Mouse (Mus musculus): ENCODE measurements at regions not wholly inside any gene's neighbourhood (a gene's known extent, or its start where the extent isn't known, plus 50 kb on each side); places are given as distances from the start of the nearest gene placed in this dataset.

DNA sequence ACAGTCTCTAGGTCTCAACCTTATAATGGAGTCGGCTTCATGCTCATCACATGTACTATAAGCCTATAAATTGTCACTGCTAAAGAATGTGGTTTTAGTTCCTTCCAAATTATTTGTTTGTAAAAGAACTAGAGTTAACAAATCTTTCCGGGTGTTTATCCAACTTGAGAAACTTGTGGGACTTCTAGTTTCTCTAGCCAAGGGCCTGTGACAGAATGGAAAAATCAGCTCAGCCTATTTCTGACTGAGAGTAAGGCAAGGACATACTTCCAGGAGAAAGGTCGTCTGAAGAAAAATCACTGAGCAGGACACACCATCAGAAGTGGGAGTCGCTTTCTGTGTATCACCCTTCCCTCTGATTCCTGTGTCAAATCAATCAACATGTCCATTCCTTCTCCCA, 248.7 kb downstream of the Rnf152 start:
- H3K27ac ChIP-seq (replicated peaks; ENCODE audit: low read depth, low read length), result peak overlapping the region; percentile 100
- peaks cover 12% of the 10 kb centered on the region; the same call in 1 of the 2 replicates for H3K4me1 ChIP-seq (ENCODE audit: control insufficient read depth, insufficient read depth, insufficient read length, low read length)
- no peak overlapping the region for H3K4me3 ChIP-seq (ENCODE audit: insufficient read depth, low read depth, low read length)

DNA sequence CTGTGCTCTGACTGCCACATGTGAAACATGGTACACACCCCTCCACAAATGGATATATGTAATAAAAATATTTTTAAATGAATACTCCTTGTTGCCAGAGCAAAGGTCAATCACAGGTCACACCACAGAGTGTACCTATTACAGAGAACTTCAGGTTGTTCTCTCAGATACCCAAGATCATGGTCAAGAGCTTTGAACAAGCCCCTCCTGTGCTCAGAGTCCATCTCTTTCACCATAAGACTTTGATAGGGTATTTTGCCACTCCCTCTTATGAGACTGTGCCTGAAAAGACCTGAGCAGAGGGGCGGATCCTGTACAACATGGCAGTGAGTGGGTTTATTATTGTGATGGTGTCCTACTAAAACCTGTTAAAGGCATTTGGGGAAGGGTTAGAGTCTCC, 249.3 kb downstream of the Rnf152 start:
- Histone ChIP-seq H3K27ac (replicated peaks; ENCODE audit: low read depth, low read length) (peak overlapping the region; percentile 100), H3K4me1 (ENCODE audit: control insufficient read depth, insufficient read depth, insufficient read length, low read length) (peaks cover 7% of the 10 kb centered on the region; the same call in 1 of the 2 replicates), H3K4me3 (ENCODE audit: insufficient read depth, low read depth, low read length) (no peak overlapping the region)

DNA sequence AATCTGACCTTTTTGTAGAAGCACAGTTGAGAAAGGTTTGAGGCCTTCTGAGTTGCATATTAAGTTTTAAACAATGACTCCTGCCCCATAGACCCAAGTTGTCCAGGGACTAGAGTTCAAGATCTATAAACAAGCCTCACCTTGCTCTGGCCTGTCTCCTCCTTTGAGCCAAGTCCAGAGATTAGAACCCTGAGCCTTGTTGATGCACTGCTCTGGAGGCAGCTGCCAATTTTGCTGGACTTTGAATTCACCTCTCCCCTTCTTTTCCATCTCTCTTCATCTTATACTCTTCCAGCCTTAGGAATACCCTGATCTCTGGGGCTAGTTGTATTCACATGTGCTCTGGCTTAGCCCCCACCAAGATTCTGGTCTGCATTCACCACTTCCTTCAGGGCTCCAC, 251.3 kb downstream of the Rnf152 start:
- H3K4me3 ChIP-seq (ENCODE audit: insufficient read depth, low read depth, low read length), result no peak overlapping the region
- H3K27ac ChIP-seq (replicated peaks; ENCODE audit: low read depth, low read length), result peak overlapping the region; percentile 79
- H3K4me1 ChIP-seq (ENCODE audit: control insufficient read depth, insufficient read depth, insufficient read length, low read length), result peaks cover 2% of the 10 kb centered on the region; the same call in 1 of the 2 replicates

DNA sequence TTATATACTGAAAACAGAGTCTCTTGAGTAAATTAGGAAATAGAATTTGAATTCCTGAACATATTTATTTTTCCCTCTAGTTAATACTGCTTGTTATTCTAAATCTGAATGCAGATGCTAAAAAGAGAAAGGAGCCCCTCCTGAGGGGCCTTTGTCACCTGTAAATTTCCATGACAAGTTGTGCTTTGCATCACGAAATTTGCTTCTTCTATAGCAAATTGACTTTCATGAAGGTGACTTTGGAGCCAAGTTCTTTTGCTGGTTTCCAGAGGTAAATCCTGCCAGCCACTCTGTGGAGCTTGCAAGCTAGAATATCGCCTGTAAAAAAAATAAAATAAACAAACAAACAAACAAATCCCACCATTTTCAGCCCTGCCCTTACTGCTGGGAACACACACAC, 261.4 kb downstream of the Rnf152 start:
- peaks cover 7% of the 10 kb centered on the region; the same call in 1 of the 2 replicates for H3K4me1 ChIP-seq (ENCODE audit: control insufficient read depth, insufficient read depth, insufficient read length, low read length)
- no peak overlapping the region for H3K4me3 ChIP-seq (ENCODE audit: insufficient read depth, low read depth, low read length)

DNA sequence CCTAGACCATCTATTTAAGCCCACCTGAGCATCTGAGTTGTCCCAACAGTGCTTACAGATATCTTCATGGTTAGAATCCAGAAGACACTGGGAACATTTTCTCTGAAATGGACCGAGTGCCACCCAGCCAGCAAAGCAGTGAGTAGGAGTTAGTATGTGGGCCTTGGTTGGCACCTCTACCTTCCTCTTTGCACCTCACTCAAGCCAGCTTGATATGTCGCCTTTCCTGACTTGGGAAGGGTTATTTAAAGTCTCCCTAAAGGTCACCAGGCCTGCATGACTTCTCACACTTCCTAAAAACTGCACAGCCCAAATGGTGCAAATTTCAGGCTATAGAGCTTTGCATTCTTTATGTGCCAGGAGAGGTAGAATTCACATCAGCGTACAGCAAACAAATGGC, 262.0 kb downstream of the Rnf152 start:
- H3K27ac ChIP-seq (replicated peaks; ENCODE audit: low read depth, low read length), result no peak overlapping the region
- no peak overlapping the region for H3K4me3 ChIP-seq (ENCODE audit: insufficient read depth, low read depth, low read length)
- peaks cover 7% of the 10 kb centered on the region; the same call in 1 of the 2 replicates for H3K4me1 ChIP-seq (ENCODE audit: control insufficient read depth, insufficient read depth, insufficient read length, low read length)

More for the DNA sequence above, 261.4 kb downstream of the Rnf152 start:
- no peak overlapping the region for H3K27ac ChIP-seq (replicated peaks; ENCODE audit: low read depth, low read length)

DNA sequence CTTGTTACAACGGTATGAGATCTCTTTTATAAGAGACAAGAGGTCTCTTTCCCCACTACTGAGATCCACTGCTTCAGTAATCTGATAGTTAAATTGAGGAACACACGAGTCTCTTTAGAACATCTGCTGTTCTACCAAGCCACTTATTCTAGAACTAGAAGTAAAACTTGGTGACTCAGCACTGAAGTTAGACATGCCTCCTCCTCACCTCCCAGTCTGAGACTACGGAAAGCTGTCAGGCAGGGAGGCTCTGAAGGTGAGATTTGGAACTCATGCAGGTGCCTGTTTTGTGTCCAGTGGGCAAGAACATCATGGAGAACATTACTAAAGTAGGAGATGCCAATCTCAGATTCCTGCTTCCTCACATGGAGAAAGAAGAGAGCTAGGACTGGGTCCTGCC, 262.6 kb downstream of the Rnf152 start:
- Histone ChIP-seq H3K27ac (replicated peaks; ENCODE audit: low read depth, low read length) (peak overlapping the region; percentile 80), H3K4me1 (ENCODE audit: control insufficient read depth, insufficient read depth, insufficient read length, low read length) (peaks cover 7% of the 10 kb centered on the region; the same call in 1 of the 2 replicates), H3K4me3 (ENCODE audit: insufficient read depth, low read depth, low read length) (no peak overlapping the region)

DNA sequence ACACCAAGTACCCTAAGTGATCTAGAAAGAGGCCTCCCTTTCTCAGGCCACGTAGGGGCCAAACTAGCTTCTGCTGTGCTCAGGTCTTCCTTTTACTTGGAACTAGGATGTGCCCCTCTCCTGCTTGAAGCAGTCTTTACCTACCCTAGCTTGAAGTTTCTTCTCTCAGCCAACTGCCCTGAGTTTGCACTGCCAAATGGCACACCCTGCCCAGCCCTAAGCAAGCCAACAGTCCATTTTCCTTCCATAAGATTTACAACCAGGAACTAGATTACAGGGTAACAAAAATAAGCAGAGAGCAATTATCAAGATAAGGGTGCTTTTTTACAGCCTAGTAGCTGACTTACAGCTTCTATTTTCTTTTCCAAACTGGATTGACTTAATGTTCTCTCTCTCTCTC, 263.5 kb downstream of the Rnf152 start:
- H3K27ac ChIP-seq (replicated peaks; ENCODE audit: low read depth, low read length), result peak overlapping the region; percentile 84

DNA sequence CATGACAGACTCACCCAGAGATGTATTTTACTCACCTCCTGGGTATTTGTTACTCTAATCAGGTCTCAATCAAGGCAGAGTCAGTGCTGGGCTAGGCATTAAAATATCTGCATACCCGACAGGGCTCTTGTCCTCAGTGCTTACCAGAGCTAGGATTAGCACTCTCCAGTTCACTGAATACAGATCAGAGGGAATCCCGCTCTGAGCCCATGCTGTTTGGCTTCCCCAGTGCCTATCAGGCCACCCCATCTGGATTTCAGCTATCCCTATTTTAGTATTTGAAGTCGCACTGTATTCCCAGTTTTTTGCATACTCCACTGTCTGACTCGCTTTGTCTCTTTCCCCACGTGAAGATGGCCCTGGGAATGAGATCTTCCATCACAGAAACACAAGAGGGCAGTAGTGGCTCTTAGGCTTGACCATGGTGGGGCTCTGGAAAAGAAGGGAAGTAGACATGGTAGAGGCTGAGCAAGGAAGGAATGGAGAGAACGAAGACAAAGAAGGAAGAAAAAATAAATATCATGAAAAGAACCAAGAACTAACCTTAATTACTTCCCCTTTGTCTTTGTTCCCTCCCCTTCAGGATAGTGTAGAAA, 264.1 kb downstream of the Rnf152 start:
- Histone ChIP-seq H3K4me3 (ENCODE audit: insufficient read depth, low read depth, low read length) (no peak overlapping the region), H3K4me1 (ENCODE audit: control insufficient read depth, insufficient read depth, insufficient read length, low read length) (peaks cover 7% of the 10 kb centered on the region; the same call in 1 of the 2 replicates), H3K27ac (replicated peaks; ENCODE audit: low read depth, low read length) (0 out of 2 replicates have a peak overlapping the region, but pooled peaks have one; percentile 11)

More for the DNA sequence above, 263.5 kb downstream of the Rnf152 start:
- peaks cover 7% of the 10 kb centered on the region; the same call in 1 of the 2 replicates for H3K4me1 ChIP-seq (ENCODE audit: control insufficient read depth, insufficient read depth, insufficient read length, low read length)
- H3K4me3 ChIP-seq (ENCODE audit: insufficient read depth, low read depth, low read length), result no peak overlapping the region

DNA sequence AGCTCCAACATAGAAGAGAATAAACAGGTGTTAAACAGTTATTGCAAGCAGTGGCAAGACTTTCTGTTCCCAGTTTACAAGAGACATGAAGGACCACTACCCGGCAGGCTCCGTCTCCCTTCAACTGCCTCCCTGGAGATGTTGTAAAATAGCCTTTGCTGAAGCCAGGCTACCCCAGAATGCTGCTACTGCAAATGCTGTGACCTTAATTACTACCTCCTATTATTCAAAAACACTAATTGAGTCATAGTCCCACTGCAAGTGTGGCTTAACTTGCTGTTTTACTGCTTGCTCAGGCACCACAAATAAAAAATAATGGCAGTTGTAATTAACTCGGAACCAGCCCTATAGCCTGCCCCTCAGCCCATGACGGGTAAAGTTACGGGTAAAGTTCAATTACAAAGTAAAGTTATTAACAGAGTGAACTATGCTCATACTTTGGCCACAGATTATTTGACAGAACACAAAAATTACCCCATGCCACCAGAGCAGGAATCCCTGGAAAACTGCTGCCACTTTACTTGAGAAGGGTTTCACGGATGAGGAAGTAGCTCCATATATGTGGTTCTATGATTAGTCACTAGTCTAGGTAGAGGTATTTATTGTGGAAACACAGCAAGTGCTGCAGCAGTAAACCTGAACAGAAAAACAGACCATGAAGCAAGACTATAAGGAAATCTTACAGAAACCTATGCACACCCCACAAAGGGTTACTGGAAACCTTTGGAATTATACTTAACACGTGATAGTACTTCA, 267.6 kb downstream of the Rnf152 start:
- H3K27ac ChIP-seq (replicated peaks; ENCODE audit: low read depth, low read length), result no peak overlapping the region
- no peak overlapping the region for H3K4me3 ChIP-seq (ENCODE audit: insufficient read depth, low read depth, low read length)
- H3K4me1 ChIP-seq (ENCODE audit: control insufficient read depth, insufficient read depth, insufficient read length, low read length), result peaks cover 7% of the 10 kb centered on the region; the same call in 1 of the 2 replicates

DNA sequence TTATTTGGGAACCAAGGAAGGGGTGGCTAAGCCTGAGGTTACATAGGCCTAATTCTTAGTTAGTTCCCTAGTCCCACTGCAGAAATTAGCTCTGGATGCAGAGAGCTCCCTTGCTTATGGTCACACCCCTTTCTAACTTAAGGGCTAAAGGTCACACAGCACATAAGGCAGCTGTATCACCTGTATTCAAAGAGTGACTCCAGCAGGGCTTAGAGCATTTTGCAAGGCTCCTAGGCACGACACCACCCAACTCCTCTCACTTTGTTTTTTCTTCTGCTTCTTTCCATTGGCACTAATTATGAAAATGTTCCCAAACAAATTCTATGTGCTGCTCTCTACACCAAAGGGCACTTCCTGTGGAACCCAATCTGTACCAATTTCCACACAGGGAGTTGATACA, 268.9 kb downstream of the Rnf152 start:
- Histone ChIP-seq H3K4me3 (ENCODE audit: insufficient read depth, low read depth, low read length) (no peak overlapping the region), H3K27ac (replicated peaks; ENCODE audit: low read depth, low read length) (no peak overlapping the region), H3K4me1 (ENCODE audit: control insufficient read depth, insufficient read depth, insufficient read length, low read length) (no peaks in the 10 kb centered on the region; the same call in 1 of the 2 replicates)

DNA sequence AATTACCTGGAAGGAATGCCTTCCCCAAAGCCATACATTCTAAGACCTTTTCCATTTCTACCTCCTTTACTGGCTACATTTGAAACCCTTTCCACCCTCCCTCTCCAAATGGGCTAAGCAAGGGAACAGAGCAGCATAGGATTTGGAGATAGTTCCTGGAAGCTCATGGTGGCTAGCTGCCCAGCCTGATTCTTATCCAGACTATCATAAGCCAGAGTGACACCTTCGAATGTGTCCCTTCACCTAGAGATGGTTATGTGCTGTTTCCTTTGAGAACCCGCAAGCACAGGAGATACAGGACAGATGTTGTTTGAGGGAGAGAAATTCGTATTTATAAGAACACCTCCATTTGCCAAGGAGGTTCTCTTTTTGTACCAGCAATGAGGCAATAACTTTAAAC, 272.0 kb downstream of the Rnf152 start:
- Histone ChIP-seq H3K4me1 (ENCODE audit: control insufficient read depth, insufficient read depth, insufficient read length, low read length) (no peaks in the 10 kb centered on the region), H3K27ac (replicated peaks; ENCODE audit: low read depth, low read length) (no peak overlapping the region), H3K4me3 (ENCODE audit: insufficient read depth, low read depth, low read length) (no peak overlapping the region)

DNA sequence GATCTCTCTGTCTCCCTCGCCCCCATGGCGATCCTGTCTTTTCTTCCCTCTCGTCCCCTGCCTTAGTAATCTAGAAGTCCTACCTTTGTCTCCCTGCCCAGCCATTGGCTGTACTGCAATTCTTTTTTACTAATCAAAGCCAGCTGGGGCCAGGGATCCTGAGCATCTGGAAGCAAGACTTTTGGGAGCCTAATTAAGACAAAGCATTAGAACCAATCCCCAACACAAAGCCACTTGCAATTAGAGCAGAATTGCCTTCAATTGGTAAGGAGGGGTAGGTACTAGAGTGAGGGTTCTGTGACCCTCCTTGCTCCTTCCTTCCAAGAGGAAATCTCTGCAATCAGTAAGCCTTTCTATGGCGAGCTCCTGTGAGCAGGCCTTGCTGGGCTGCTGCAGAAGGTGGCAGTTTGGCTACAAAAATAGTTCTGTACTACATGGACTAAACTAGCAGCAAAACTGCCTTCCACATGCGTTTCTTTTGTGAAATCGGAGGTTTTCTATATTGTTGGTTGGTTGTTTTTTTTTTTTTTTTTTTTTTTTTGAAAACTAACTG, 272.9 kb downstream of the Rnf152 start:
- H3K4me1 ChIP-seq (ENCODE audit: control insufficient read depth, insufficient read depth, insufficient read length, low read length), result no peaks in the 10 kb centered on the region
- H3K4me3 ChIP-seq (ENCODE audit: insufficient read depth, low read depth, low read length), result no peak overlapping the region
- H3K27ac ChIP-seq (replicated peaks; ENCODE audit: low read depth, low read length), result no peak overlapping the region

DNA sequence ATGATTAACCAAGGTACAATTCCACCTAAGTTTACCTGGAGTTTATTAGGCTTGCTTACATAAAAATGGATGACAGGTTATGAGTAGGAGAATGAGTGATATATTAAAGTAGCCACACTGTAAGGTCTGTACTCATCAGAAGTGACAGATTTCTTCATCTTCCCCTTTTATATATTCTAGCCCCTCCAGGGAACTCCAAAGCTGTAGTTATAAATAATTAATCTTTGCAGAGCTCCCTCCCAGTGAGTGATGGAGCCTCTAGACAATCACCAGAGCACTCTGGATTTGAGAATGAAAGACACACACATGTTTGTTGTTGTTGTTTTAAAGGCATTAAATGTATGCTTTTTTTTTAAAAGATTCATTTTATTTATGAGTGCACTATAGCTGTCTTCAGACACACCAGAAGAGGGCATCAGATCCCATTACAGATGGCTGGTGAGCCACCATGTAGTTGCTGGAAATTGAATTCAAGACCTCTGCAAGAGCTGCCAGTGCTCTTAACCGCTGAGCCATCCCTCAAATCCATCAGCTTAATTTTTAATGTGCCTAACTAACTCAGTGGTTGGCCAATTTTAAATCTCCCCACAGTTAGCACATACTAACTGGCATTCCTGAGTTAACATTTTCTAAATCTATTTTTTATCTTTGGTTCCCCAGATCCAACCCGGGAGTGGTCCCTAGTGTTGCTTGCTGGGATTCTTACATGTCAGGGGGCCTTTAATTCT, 273.5 kb downstream of the Rnf152 start:
- H3K27ac ChIP-seq (replicated peaks; ENCODE audit: low read depth, low read length), result no peak overlapping the region
- H3K4me1 ChIP-seq (ENCODE audit: control insufficient read depth, insufficient read depth, insufficient read length, low read length), result no peaks in the 10 kb centered on the region
- H3K4me3 ChIP-seq (ENCODE audit: insufficient read depth, low read depth, low read length), result no peak overlapping the region

DNA sequence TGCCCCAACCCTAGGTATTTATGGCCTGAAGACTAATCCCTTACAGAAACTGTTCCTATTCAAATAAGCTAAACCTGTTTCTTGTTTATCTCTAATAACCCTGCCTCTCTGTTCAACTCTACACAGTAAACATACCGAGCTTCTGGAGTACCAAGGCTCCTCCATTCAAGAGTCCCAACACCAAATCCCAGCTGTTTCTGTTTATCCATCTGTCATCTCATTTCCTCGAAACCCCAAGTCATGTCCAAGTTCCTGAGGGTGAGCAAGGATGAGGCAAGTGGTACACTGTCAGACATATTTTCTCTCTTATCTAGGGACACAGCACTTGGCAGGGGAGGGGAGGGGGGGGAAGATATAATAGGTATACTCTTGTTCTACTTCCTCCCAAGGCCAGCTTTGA, 274.6 kb downstream of the Rnf152 start:
- H3K4me1 ChIP-seq (ENCODE audit: control insufficient read depth, insufficient read depth, insufficient read length, low read length), result no peaks in the 10 kb centered on the region
- H3K27ac ChIP-seq (replicated peaks; ENCODE audit: low read depth, low read length), result no peak overlapping the region
- no peak overlapping the region for H3K4me3 ChIP-seq (ENCODE audit: insufficient read depth, low read depth, low read length)

DNA sequence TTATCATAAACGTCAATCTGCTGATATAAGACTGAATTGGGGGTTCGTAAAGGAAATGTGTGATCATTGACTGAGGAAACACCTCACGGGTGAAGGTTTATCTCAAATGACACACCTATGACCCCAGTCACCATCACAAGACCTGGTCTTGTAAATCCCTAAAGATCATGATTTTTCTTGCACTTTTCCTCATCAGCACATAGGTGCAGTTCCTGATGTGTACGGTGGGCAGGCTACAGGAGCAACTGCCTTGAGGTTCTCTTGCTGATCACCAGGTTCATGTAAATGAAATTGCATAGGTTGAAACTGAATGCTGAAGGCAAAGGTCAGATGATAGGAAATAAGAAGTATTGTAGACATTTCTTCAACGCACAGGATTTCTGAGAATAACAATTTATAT, 277.1 kb downstream of the Rnf152 start:
- H3K27ac ChIP-seq (replicated peaks; ENCODE audit: low read depth, low read length), result no peak overlapping the region
- no peak overlapping the region for H3K4me3 ChIP-seq (ENCODE audit: insufficient read depth, low read depth, low read length)
- H3K4me1 ChIP-seq (ENCODE audit: control insufficient read depth, insufficient read depth, insufficient read length, low read length), result no peaks in the 10 kb centered on the region
